Mouse (Mus musculus) midbrain, embryonic 13.5 days (tissue): ENCODE data around the gene Lrtm1. TPM values are rescaled to one million over a fixed set of nuclear protein-coding genes. Genes with fewer than 3 reads are reported as not detected.

Experiments used
- ATAC-seq: fragments of 200-750 bp; cut with Nextera tagmentation; 2 replicates; pipeline ENCODE4 v1.8.0; 2017; ENCODE audit warnings: mild to moderate bottlenecking, moderate TSS enrichment, moderate library complexity
- H3K27ac ChIP-seq: fragments of 300-500 bp; sonication (generic); 2 replicates; pipeline ENCODE4 v1.5.1; 2015; ENCODE audit warnings: inconsistent platforms, mild to moderate bottlenecking, moderate library complexity
- H3K27me3 ChIP-seq: fragments of 300-500 bp; sonication (generic); 2 replicates; pipeline ENCODE4 v1.6.1; 2015; ENCODE audit warnings: mild to moderate bottlenecking, inconsistent platforms
- H3K36me3 ChIP-seq: fragments of 300-500 bp; sonication (generic); 2 replicates; pipeline ENCODE4 v1.6.1; 2015; ENCODE audit warnings: mild to moderate bottlenecking, inconsistent platforms
- H3K4me1 ChIP-seq: fragments of 300-500 bp; sonication (generic); replicated peaks from 2 replicates; pipeline ENCODE4 v1.6.1; 2015; ENCODE audit warnings: inconsistent platforms
- H3K4me2 ChIP-seq: fragments of 300-500 bp; sonication (generic); replicated peaks from 2 replicates; pipeline ENCODE4 v1.6.1; 2015; ENCODE audit warnings: moderate library complexity, mild to moderate bottlenecking, inconsistent platforms
- H3K4me3 ChIP-seq: fragments of 300-500 bp; sonication (generic); replicated peaks from 2 replicates; pipeline ENCODE4 v1.5.1; 2015; ENCODE audit warnings: mild to moderate bottlenecking, inconsistent platforms
- H3K9ac ChIP-seq: fragments of 300-500 bp; sonication (generic); replicated peaks from 2 replicates; pipeline ENCODE4 v1.6.1; 2015; ENCODE audit warnings: mild to moderate bottlenecking, inconsistent platforms
- H3K9me3 ChIP-seq: fragments of 300-500 bp; sonication (generic); 2 replicates; pipeline ENCODE4 v1.6.1; 2016; ENCODE audit warnings: mild to moderate bottlenecking, inconsistent platforms
- WGBS: fragments of 180-500 bp; shearing (Covaris S2); methylation state at CpG from one replicate; pipeline ENCODE4 v1.1.7; 2015; 5-methylcytosine and 5-hydroxymethylcytosine counted together
- polyA plus RNA-seq: library from polyadenylated mRNA; unstranded; fragments of >200 nt; fragmentation: Nextera tagmentation; extraction: Ambion mirVana; gene quantifications from 2 replicates; pipeline ENCODE4 v1.2.1, GENCODE M21; 2015

Lrtm1 gene
- polyA plus RNA-seq, 1 experiment from 2014 or later: 0.19 TPM

- Histone ChIP-seq H3K4me3 (no peak overlapping the region), H3K27me3 (no peaks in the 10 kb centered on the region), H3K36me3 (no peaks in the 10 kb centered on the region), H3K9ac (no peak overlapping the region), H3K4me2 (no peak overlapping the region), H3K4me1 (no peaks in the 10 kb centered on the region), H3K9me3 (no peaks in the 10 kb centered on the region), H3K27ac (no peak overlapping the region)
- no peak for ATAC-seq
- WGBS: 83% methylated on average over 9 of the region's 9 CpGs
These were observed 22.8 kb downstream of the Lrtm1 start for GRCm38 (mm10) chr14:29040606-29041364.

GRCm38 (mm10) chr14:29041498-29041897 is 23.5 kb downstream of the Lrtm1 start:
- WGBS: 94% methylated on average over 1 of the region's 1 CpGs
- ATAC-seq: no peak

GRCm38 (mm10) chr14:29042355-29042754 is 24.3 kb downstream of the Lrtm1 start:
- H3K4me2 ChIP-seq: no peak overlapping the region
- ATAC-seq: no peak
- H3K4me1 ChIP-seq: no peaks in the 10 kb centered on the region
- no peak overlapping the region for H3K27ac ChIP-seq
- H3K27me3 ChIP-seq: no peaks in the 10 kb centered on the region
- no peaks in the 10 kb centered on the region for H3K9me3 ChIP-seq
- no peak overlapping the region for H3K9ac ChIP-seq
- H3K4me3 ChIP-seq: no peak overlapping the region
- 73% methylated on average over 1 of the region's 1 CpGs for WGBS
- H3K36me3 ChIP-seq: no peaks in the 10 kb centered on the region

More at GRCm38 (mm10) chr14:29041498-29041897, 23.5 kb downstream of the Lrtm1 start:
- no peaks in the 10 kb centered on the region for H3K4me1 ChIP-seq
- no peak overlapping the region for H3K4me2 ChIP-seq
- no peaks in the 10 kb centered on the region for H3K36me3 ChIP-seq
- H3K27me3 ChIP-seq: no peaks in the 10 kb centered on the region
- no peak overlapping the region for H3K4me3 ChIP-seq
- no peak overlapping the region for H3K9ac ChIP-seq
- no peaks in the 10 kb centered on the region for H3K9me3 ChIP-seq
- H3K27ac ChIP-seq: no peak overlapping the region

- no peak for ATAC-seq
- Histone ChIP-seq H3K27ac (no peak overlapping the region), H3K27me3 (no peaks in the 10 kb centered on the region), H3K36me3 (no peaks in the 10 kb centered on the region), H3K9me3 (no peaks in the 10 kb centered on the region), H3K4me1 (no peaks in the 10 kb centered on the region), H3K4me2 (no peak overlapping the region), H3K9ac (no peak overlapping the region), H3K4me3 (no peak overlapping the region)
- 74% methylated on average over 16 of the region's 16 CpGs for WGBS
These were observed 34.2 kb downstream of the Lrtm1 start for GRCm38 (mm10) chr14:29051951-29052835.

GRCm38 (mm10) chr14:29060679-29061078 is 42.7 kb downstream of the Lrtm1 start:
- no peaks in the 10 kb centered on the region for H3K36me3 ChIP-seq
- no peaks in the 10 kb centered on the region for H3K27me3 ChIP-seq
- no peaks in the 10 kb centered on the region for H3K4me1 ChIP-seq
- H3K4me3 ChIP-seq: no peak overlapping the region
- no peak for ATAC-seq
- no peaks in the 10 kb centered on the region for H3K9me3 ChIP-seq
- H3K27ac ChIP-seq: no peak overlapping the region
- H3K4me2 ChIP-seq: no peak overlapping the region
- no peak overlapping the region for H3K9ac ChIP-seq

- no peaks in the 10 kb centered on the region for H3K27me3 ChIP-seq
- H3K27ac ChIP-seq: no peak overlapping the region
- no peaks in the 10 kb centered on the region for H3K9me3 ChIP-seq
- no peak overlapping the region for H3K4me3 ChIP-seq
- no peak overlapping the region for H3K4me2 ChIP-seq
- no peaks in the 10 kb centered on the region for H3K36me3 ChIP-seq
- ATAC-seq: no peak
- no peak overlapping the region for H3K9ac ChIP-seq
- H3K4me1 ChIP-seq: no peaks in the 10 kb centered on the region
- 88% methylated on average over 1 of the region's 1 CpGs for WGBS
These were observed 43.5 kb downstream of the Lrtm1 start for GRCm38 (mm10) chr14:29061491-29061890.

GRCm38 (mm10) chr14:29062676-29063075 is 44.7 kb downstream of the Lrtm1 start:
- Histone ChIP-seq H3K9me3 (no peaks in the 10 kb centered on the region), H3K4me2 (no peak overlapping the region), H3K4me3 (no peak overlapping the region), H3K36me3 (no peaks in the 10 kb centered on the region), H3K4me1 (no peaks in the 10 kb centered on the region), H3K27me3 (no peaks in the 10 kb centered on the region), H3K27ac (no peak overlapping the region), H3K9ac (no peak overlapping the region)
- ATAC-seq: no peak
- WGBS: 95% methylated on average over 2 of the region's 2 CpGs

GRCm38 (mm10) chr14:29073747-29074146 is 55.7 kb downstream of the Lrtm1 start:
- Histone ChIP-seq H3K4me3 (no peak overlapping the region), H3K27ac (peak overlapping the region; percentile 6; the same call in 1 of the 2 replicates), H3K9me3 (no peaks in the 10 kb centered on the region), H3K9ac (no peak overlapping the region), H3K27me3 (no peaks in the 10 kb centered on the region), H3K4me1 (no peaks in the 10 kb centered on the region), H3K36me3 (no peaks in the 10 kb centered on the region), H3K4me2 (no peak overlapping the region)
- WGBS: 78% methylated on average over 4 of the region's 4 CpGs
- no peak for ATAC-seq

GRCm38 (mm10) chr14:29077418-29077817 is 59.4 kb downstream of the Lrtm1 start:
- no peak overlapping the region for H3K27ac ChIP-seq
- ATAC-seq: no peak
- H3K36me3 ChIP-seq: no peaks in the 10 kb centered on the region
- no peak overlapping the region for H3K4me3 ChIP-seq
- H3K4me2 ChIP-seq: no peak overlapping the region
- no peaks in the 10 kb centered on the region for H3K9me3 ChIP-seq
- H3K9ac ChIP-seq: no peak overlapping the region
- H3K4me1 ChIP-seq: no peaks in the 10 kb centered on the region
- H3K27me3 ChIP-seq: no peaks in the 10 kb centered on the region
- WGBS: 71% methylated on average over 3 of the region's 3 CpGs

- WGBS: 85% methylated on average over 4 of the region's 4 CpGs
- no peaks in the 10 kb centered on the region for H3K27me3 ChIP-seq
- no peak overlapping the region for H3K27ac ChIP-seq
- H3K9ac ChIP-seq: no peak overlapping the region
- ATAC-seq: no peak
- H3K4me2 ChIP-seq: no peak overlapping the region
- no peaks in the 10 kb centered on the region for H3K9me3 ChIP-seq
- no peak overlapping the region for H3K4me3 ChIP-seq
- H3K36me3 ChIP-seq: no peaks in the 10 kb centered on the region
- H3K4me1 ChIP-seq: no peaks in the 10 kb centered on the region
These were observed 62.2 kb downstream of the Lrtm1 start for GRCm38 (mm10) chr14:29080228-29080627.

GRCm38 (mm10) chr14:29080630-29081029 is 62.6 kb downstream of the Lrtm1 start:
- H3K4me1 ChIP-seq: no peaks in the 10 kb centered on the region
- WGBS: 86% methylated on average over 4 of the region's 4 CpGs
- no peak overlapping the region for H3K4me3 ChIP-seq
- no peaks in the 10 kb centered on the region for H3K36me3 ChIP-seq
- no peak overlapping the region for H3K9ac ChIP-seq
- no peak for ATAC-seq
- H3K27me3 ChIP-seq: no peaks in the 10 kb centered on the region
- H3K27ac ChIP-seq: no peak overlapping the region
- H3K4me2 ChIP-seq: no peak overlapping the region
- H3K9me3 ChIP-seq: no peaks in the 10 kb centered on the region

GRCm38 (mm10) chr14:29082171-29082570 is 64.2 kb downstream of the Lrtm1 start:
- WGBS: 95% methylated on average over 1 of the region's 1 CpGs
- Histone ChIP-seq H3K9ac (no peak overlapping the region), H3K4me2 (no peak overlapping the region), H3K27me3 (no peaks in the 10 kb centered on the region), H3K27ac (no peak overlapping the region), H3K9me3 (no peaks in the 10 kb centered on the region), H3K4me3 (no peak overlapping the region), H3K36me3 (no peaks in the 10 kb centered on the region), H3K4me1 (peaks cover 4% of the 10 kb centered on the region)
- no peak for ATAC-seq
